Mouse (Mus musculus): ENCODE data around the gene Rpn1. TPM values are rescaled to one million over a fixed set of nuclear protein-coding genes. Genes with fewer than 3 reads are reported as not detected.

The Rpn1 gene
- 272 and 290 TPM in 2 replicates for polyA plus RNA-seq (2014; fragmentation: Nextera tagmentation; extraction: Ambion mirVana)

- Histone ChIP-seq H3K9ac (ENCODE audit: low read depth, low read length) (peak within 1 kb of the TSS; percentile 85), H3K36me3 (ENCODE audit: control insufficient read depth, insufficient read depth, low read length) (no peaks in the 10 kb centered on the region), H3K9me3 (ENCODE audit: control insufficient read depth, low read length) (no peaks in the 10 kb centered on the region), H3K27me3 (ENCODE audit: control insufficient read depth, insufficient read depth, low read length) (no peaks in the 10 kb centered on the region), H3K4me1 (replicated peaks; ENCODE audit: control insufficient read depth, insufficient read depth, low read length) (peaks cover 3% of the 10 kb centered on the region; the same call in 1 of the 2 replicates), H3K27ac (ENCODE audit: low read depth, low read length) (peak within 1 kb of the TSS; percentile 58; the same call in 1 of the 2 replicates), H3K4me2 (replicated peaks; ENCODE audit: low read depth, low read length) (peak within 1 kb of the TSS; percentile 78), H3K4me3 (ENCODE audit: low read depth, low read length) (peak within 1 kb of the TSS; percentile 100)
- DNase-seq (ENCODE audit: low spot score) (peak; percentile 97), ATAC-seq (ENCODE audit: low FRiP score) (peak; percentile 96)
- under 1% methylated on average over 69 of the region's 71 CpGs for WGBS
Observed at GRCm38 (mm10) chr6:88084278-88085151, at the start of gene Rpn1. Gene Rpn1 (plus strand): TSS chr6:88084482.

GRCm38 (mm10) chr6:88037471-88038045 is 46.7 kb upstream of the Rpn1 start:
- no peak for ATAC-seq (ENCODE audit: low FRiP score)
- WGBS: 95% methylated on average over 4 of the region's 4 CpGs
- DNase-seq (ENCODE audit: low spot score): no peak
- Histone ChIP-seq H3K27ac (ENCODE audit: low read depth, low read length) (no peak overlapping the region), H3K4me3 (ENCODE audit: low read depth, low read length) (no peak overlapping the region), H3K9ac (ENCODE audit: low read depth, low read length) (no peak overlapping the region), H3K36me3 (ENCODE audit: control insufficient read depth, insufficient read depth, low read length) (no peaks in the 10 kb centered on the region), H3K9me3 (ENCODE audit: control insufficient read depth, low read length) (no peaks in the 10 kb centered on the region), H3K4me2 (replicated peaks; ENCODE audit: low read depth, low read length) (no peak overlapping the region), H3K27me3 (ENCODE audit: control insufficient read depth, insufficient read depth, low read length) (no peaks in the 10 kb centered on the region), H3K4me1 (replicated peaks; ENCODE audit: control insufficient read depth, insufficient read depth, low read length) (no peaks in the 10 kb centered on the region)

- H3K9ac ChIP-seq (ENCODE audit: low read depth, low read length): no peak overlapping the region
- DNase-seq (ENCODE audit: low spot score) (no peak), ATAC-seq (ENCODE audit: low FRiP score) (no peak)
- no peak overlapping the region for H3K4me2 ChIP-seq (replicated peaks; ENCODE audit: low read depth, low read length)
- no peaks in the 10 kb centered on the region for H3K4me1 ChIP-seq (replicated peaks; ENCODE audit: control insufficient read depth, insufficient read depth, low read length)
- H3K9me3 ChIP-seq (ENCODE audit: control insufficient read depth, low read length): no peaks in the 10 kb centered on the region
- H3K4me3 ChIP-seq (ENCODE audit: low read depth, low read length): no peak overlapping the region
- H3K27me3 ChIP-seq (ENCODE audit: control insufficient read depth, insufficient read depth, low read length): no peaks in the 10 kb centered on the region
- H3K27ac ChIP-seq (ENCODE audit: low read depth, low read length): no peak overlapping the region
- WGBS: 98% methylated on average over 4 of the region's 4 CpGs
- no peaks in the 10 kb centered on the region for H3K36me3 ChIP-seq (ENCODE audit: control insufficient read depth, insufficient read depth, low read length)
Observed at GRCm38 (mm10) chr6:88039426-88039825, 44.9 kb upstream of the Rpn1 start.

GRCm38 (mm10) chr6:88041221-88041620 is 43.1 kb upstream of the Rpn1 start:
- no peaks in the 10 kb centered on the region for H3K36me3 ChIP-seq (ENCODE audit: control insufficient read depth, insufficient read depth, low read length)
- H3K4me1 ChIP-seq (replicated peaks; ENCODE audit: control insufficient read depth, insufficient read depth, low read length): no peaks in the 10 kb centered on the region
- no peaks in the 10 kb centered on the region for H3K9me3 ChIP-seq (ENCODE audit: control insufficient read depth, low read length)
- ATAC-seq (ENCODE audit: low FRiP score) (no peak), DNase-seq (ENCODE audit: low spot score) (no peak)
- 74% methylated on average over 4 of the region's 4 CpGs for WGBS
- H3K27ac ChIP-seq (ENCODE audit: low read depth, low read length): no peak overlapping the region
- no peaks in the 10 kb centered on the region for H3K27me3 ChIP-seq (ENCODE audit: control insufficient read depth, insufficient read depth, low read length)
- no peak overlapping the region for H3K4me2 ChIP-seq (replicated peaks; ENCODE audit: low read depth, low read length)
- no peak overlapping the region for H3K4me3 ChIP-seq (ENCODE audit: low read depth, low read length)
- no peak overlapping the region for H3K9ac ChIP-seq (ENCODE audit: low read depth, low read length)

- Histone ChIP-seq H3K9me3 (ENCODE audit: control insufficient read depth, low read length) (no peaks in the 10 kb centered on the region), H3K27me3 (ENCODE audit: control insufficient read depth, insufficient read depth, low read length) (no peaks in the 10 kb centered on the region), H3K4me2 (replicated peaks; ENCODE audit: low read depth, low read length) (no peak overlapping the region), H3K9ac (ENCODE audit: low read depth, low read length) (no peak overlapping the region), H3K36me3 (ENCODE audit: control insufficient read depth, insufficient read depth, low read length) (no peaks in the 10 kb centered on the region), H3K4me1 (replicated peaks; ENCODE audit: control insufficient read depth, insufficient read depth, low read length) (no peaks in the 10 kb centered on the region), H3K27ac (ENCODE audit: low read depth, low read length) (no peak overlapping the region), H3K4me3 (ENCODE audit: low read depth, low read length) (no peak overlapping the region)
- 94% methylated on average over 3 of the region's 3 CpGs for WGBS
- no peak for ATAC-seq (ENCODE audit: low FRiP score)
- DNase-seq (ENCODE audit: low spot score): no peak
Observed at GRCm38 (mm10) chr6:88042336-88042735, 41.9 kb upstream of the Rpn1 start.

GRCm38 (mm10) chr6:88044234-88044576 is 40.1 kb upstream of the Rpn1 start:
- H3K27me3 ChIP-seq (ENCODE audit: control insufficient read depth, insufficient read depth, low read length): 0 out of 2 replicates have a peak, but pooled peaks cover 2% of the 10 kb centered on the region
- WGBS: 2% methylated on average over 3 of the region's 3 CpGs
- peak overlapping the region; percentile 92 for H3K9ac ChIP-seq (ENCODE audit: low read depth, low read length)
- no peak for ATAC-seq (ENCODE audit: low FRiP score)
- peak overlapping the region; percentile 82 for H3K4me3 ChIP-seq (ENCODE audit: low read depth, low read length)
- H3K4me2 ChIP-seq (replicated peaks; ENCODE audit: low read depth, low read length): peak overlapping the region; percentile 51
- no peaks in the 10 kb centered on the region for H3K4me1 ChIP-seq (replicated peaks; ENCODE audit: control insufficient read depth, insufficient read depth, low read length)
- DNase-seq (ENCODE audit: low spot score): no peak
- no peaks in the 10 kb centered on the region for H3K9me3 ChIP-seq (ENCODE audit: control insufficient read depth, low read length)
- H3K36me3 ChIP-seq (ENCODE audit: control insufficient read depth, insufficient read depth, low read length): no peaks in the 10 kb centered on the region
- no peak overlapping the region for H3K27ac ChIP-seq (ENCODE audit: low read depth, low read length)

GRCm38 (mm10) chr6:88044577-88045405 is 39.5 kb upstream of the Rpn1 start, which contains the start of gene Rab7:
Gene Rab7 (minus strand): TSS chr6:88045270.
- DNase-seq (ENCODE audit: low spot score) (peak; percentile 95), ATAC-seq (ENCODE audit: low FRiP score) (peak; percentile 99)
- Histone ChIP-seq H3K9ac (ENCODE audit: low read depth, low read length) (peak within 1 kb of the TSS; percentile 92), H3K4me1 (replicated peaks; ENCODE audit: control insufficient read depth, insufficient read depth, low read length) (no peaks in the 10 kb centered on the region), H3K27ac (ENCODE audit: low read depth, low read length) (peak within 1 kb of the TSS; percentile 76), H3K27me3 (ENCODE audit: control insufficient read depth, insufficient read depth, low read length) (0 out of 2 replicates have a peak, but pooled peaks cover 2% of the 10 kb centered on the region), H3K4me2 (replicated peaks; ENCODE audit: low read depth, low read length) (peak within 1 kb of the TSS; percentile 51), H3K9me3 (ENCODE audit: control insufficient read depth, low read length) (no peaks in the 10 kb centered on the region), H3K4me3 (ENCODE audit: low read depth, low read length) (peak within 1 kb of the TSS; percentile 82), H3K36me3 (ENCODE audit: control insufficient read depth, insufficient read depth, low read length) (no peaks in the 10 kb centered on the region)
- WGBS: under 1% methylated on average over 80 of the region's 82 CpGs

GRCm38 (mm10) chr6:88045406-88045766 is 38.9 kb upstream of the Rpn1 start:
- ATAC-seq (ENCODE audit: low FRiP score) (no peak), DNase-seq (ENCODE audit: low spot score) (no peak)
- no peak overlapping the region for H3K9ac ChIP-seq (ENCODE audit: low read depth, low read length)
- no peaks in the 10 kb centered on the region for H3K9me3 ChIP-seq (ENCODE audit: control insufficient read depth, low read length)
- 0 out of 2 replicates have a peak, but pooled peaks cover 2% of the 10 kb centered on the region for H3K27me3 ChIP-seq (ENCODE audit: control insufficient read depth, insufficient read depth, low read length)
- peak overlapping the region; percentile 16; the same call in 1 of the 2 replicates for H3K4me2 ChIP-seq (replicated peaks; ENCODE audit: low read depth, low read length)
- no peak overlapping the region for H3K27ac ChIP-seq (ENCODE audit: low read depth, low read length)
- 32% methylated on average over 3 of the region's 3 CpGs for WGBS
- no peaks in the 10 kb centered on the region for H3K36me3 ChIP-seq (ENCODE audit: control insufficient read depth, insufficient read depth, low read length)
- H3K4me1 ChIP-seq (replicated peaks; ENCODE audit: control insufficient read depth, insufficient read depth, low read length): no peaks in the 10 kb centered on the region
- peak overlapping the region; percentile 82 for H3K4me3 ChIP-seq (ENCODE audit: low read depth, low read length)
